Mouse (Mus musculus) layer of hippocampus, postnatal 36 days (tissue): ENCODE data around the gene Drap1. TPM values are rescaled to one million over a fixed set of nuclear protein-coding genes. Genes with fewer than 3 reads are reported as not detected.

Source experiments
- DNase-seq, 2 experiments: peaks; one replicate each; pipeline ENCODE4 v3.0.0; 2022
- total RNA-seq, 2 experiments: library from RNA; stranded (reverse); gene quantifications; 2 replicates each; pipeline ENCODE4 v1.2.3; 2021

The Drap1 gene
- 100 to 1,000 TPM; 291 to 298 TPM for total RNA-seq

GRCm38 (mm10) chr19:5424782-5425741 lies at the start of gene Drap1, which contains the start of gene AI837181:
Gene Drap1 (minus strand): TSS chr19:5424979.
Gene AI837181 (plus strand): TSS chr19:5425144.
- peak; percentile 89 to 90 for DNase-seq

- DNase-seq, result peak; percentile 57 to 68
Measured at GRCm38 (mm10) chr19:5473720-5474119, 48.9 kb upstream of the Drap1 start, which contains the start of gene Efemp2. Gene Efemp2 (plus strand): TSS chr19:5473954.

GRCm38 (mm10) chr19:5472857-5473256 lies 48.1 kb upstream of the Drap1 start:
- DNase-seq, result no peak

GRCm38 (mm10) chr19:5471846-5472245 lies 47.1 kb upstream of the Drap1 start:
- no peak for DNase-seq

- DNase-seq, result no peak
Measured at GRCm38 (mm10) chr19:5468374-5468773, 43.6 kb upstream of the Drap1 start, which contains the start of gene Ctsw. Gene Ctsw (minus strand): TSS chr19:5468507.

- DNase-seq, result no peak
Measured at GRCm38 (mm10) chr19:5466916-5467500, 42.2 kb upstream of the Drap1 start.

GRCm38 (mm10) chr19:5465037-5465436 lies 40.3 kb upstream of the Drap1 start:
- DNase-seq, result no peak

- peak; percentile 46 to 58 for DNase-seq
Measured at GRCm38 (mm10) chr19:5463791-5464562, 39.2 kb upstream of the Drap1 start.

GRCm38 (mm10) chr19:5463212-5463611 lies 38.4 kb upstream of the Drap1 start:
- DNase-seq, result no peak

- DNase-seq, result no peak
Measured at GRCm38 (mm10) chr19:5461411-5461810, 36.6 kb upstream of the Drap1 start.

- DNase-seq, result peak; percentile 84 to 86
Measured at GRCm38 (mm10) chr19:5460465-5460911, 35.7 kb upstream of the Drap1 start, which contains the start of gene Fibp. Gene Fibp (plus strand): TSS chr19:5460615.

- no peak for DNase-seq
Measured at GRCm38 (mm10) chr19:5459896-5460295, 35.1 kb upstream of the Drap1 start.

- DNase-seq, result peak; percentile 56 to 61
Measured at GRCm38 (mm10) chr19:5459019-5459418, 34.2 kb upstream of the Drap1 start.

GRCm38 (mm10) chr19:5457746-5458442 lies 33.1 kb upstream of the Drap1 start, which contains the start of gene Ccdc85b:
Gene Ccdc85b (minus strand): TSS chr19:5457894.
- DNase-seq, result no peak

GRCm38 (mm10) chr19:5456922-5457745 lies 32.4 kb upstream of the Drap1 start:
- peak; percentile 96 for DNase-seq

- DNase-seq, result no peak
Measured at GRCm38 (mm10) chr19:5456241-5456921, 31.6 kb upstream of the Drap1 start.

- no peak for DNase-seq
Measured at GRCm38 (mm10) chr19:5455568-5455967, 30.8 kb upstream of the Drap1 start.

- DNase-seq, result no peak
Measured at GRCm38 (mm10) chr19:5455037-5455436, 30.3 kb upstream of the Drap1 start.

GRCm38 (mm10) chr19:5451766-5452165 lies 27.0 kb upstream of the Drap1 start:
- no peak for DNase-seq

- no peak for DNase-seq
Measured at GRCm38 (mm10) chr19:5449673-5450072, 24.9 kb upstream of the Drap1 start.
